40 mouse cellular contexts compared by ENCODE assay signal in genomic region chr3:97689289-97689688, GRCm38 (mm10). TPM values are rescaled to one million over a fixed set of nuclear protein-coding genes. Genes with fewer than 3 reads are reported as not detected.
"Had no signal": no experiment of that assay in that cellular context is flagged by ENCODE, and none has a peak within 500 bp of the region (broad histone marks: within the 10 kb centered on the region; RNA-seq: fewer than 3 reads in every experiment).

No protein-coding gene starts in this region.

- DNase-seq: cerebellum, adult 9-10 months; cerebellum, adult 9-11 months; cerebellum, postnatal 10 days; cerebellum, postnatal 14 days; cerebellum, postnatal 25 days; cerebellum, postnatal 36 days; embryo, embryonic 11 days; forebrain, postnatal 0 days; gastrocnemius, adult 2 months; gastrocnemius, postnatal 10 days; gastrocnemius, postnatal 14 days; gastrocnemius, postnatal 25 days; gastrocnemius, postnatal 36 days; heart, adult 11 months; heart, adult 18-20 months; heart, adult 2 months had no signal

- H3K4me2 ChIP-seq: embryonic facial prominence, embryonic 12.5 days; embryonic facial prominence, embryonic 13.5 days; embryonic facial prominence, embryonic 15.5 days; forebrain, embryonic 12.5 days; forebrain, embryonic 13.5 days; forebrain, embryonic 15.5 days had no signal

- ATAC-seq: forebrain, embryonic 13.5 days; forebrain, embryonic 14.5 days; forebrain, embryonic 15.5 days; forebrain, embryonic 16.5 days; forebrain, postnatal 0 days had no signal

- H3K27ac ChIP-seq: embryonic facial prominence, embryonic 10.5 days; embryonic facial prominence, embryonic 12.5 days; embryonic facial prominence, embryonic 13.5 days; embryonic facial prominence, embryonic 15.5 days; forebrain, embryonic 10.5 days; forebrain, embryonic 12.5 days; forebrain, embryonic 13.5 days; forebrain, embryonic 15.5 days; gastrocnemius, adult 2 months; heart, adult 2 months; heart, embryonic 10.5 days had no signal

- H3K4me1 ChIP-seq: embryonic facial prominence, embryonic 15.5 days; forebrain, embryonic 15.5 days had no signal

- H3K4me3 ChIP-seq: embryonic facial prominence, embryonic 10.5 days; embryonic facial prominence, embryonic 12.5 days; embryonic facial prominence, embryonic 13.5 days; embryonic facial prominence, embryonic 15.5 days; erythroblast, embryonic 14.5 days; forebrain, embryonic 10.5 days; forebrain, embryonic 12.5 days; forebrain, embryonic 13.5 days; forebrain, embryonic 15.5 days; gastrocnemius, adult 2 months; heart, adult 2 months; heart, embryonic 10.5 days had no signal

- H3K9ac ChIP-seq: embryonic facial prominence, embryonic 12.5 days; embryonic facial prominence, embryonic 13.5 days; embryonic facial prominence, embryonic 15.5 days; forebrain, embryonic 12.5 days; forebrain, embryonic 13.5 days; forebrain, embryonic 15.5 days; forebrain, postnatal 0 days had no signal

- H3K36me3 ChIP-seq: embryonic facial prominence, embryonic 10.5 days; embryonic facial prominence, embryonic 12.5 days; embryonic facial prominence, embryonic 13.5 days; embryonic facial prominence, embryonic 15.5 days; forebrain, embryonic 10.5 days; forebrain, embryonic 12.5 days had no signal

- H3K9me3 ChIP-seq: embryonic facial prominence, embryonic 10.5 days; embryonic facial prominence, embryonic 12.5 days; embryonic facial prominence, embryonic 13.5 days; embryonic facial prominence, embryonic 15.5 days; forebrain, embryonic 10.5 days; forebrain, embryonic 12.5 days; forebrain, embryonic 13.5 days; forebrain, embryonic 15.5 days; heart, embryonic 10.5 days had no signal

- H3K27me3 ChIP-seq: embryonic facial prominence, embryonic 12.5 days; embryonic facial prominence, embryonic 13.5 days; embryonic facial prominence, embryonic 15.5 days; forebrain, embryonic 15.5 days had no signal

RNA-seq across cellular contexts. Expression of gene Gm17651, which starts 14.8 kb away (rescaled TPM):
- total RNA-seq: common myeloid progenitor, adult 5-6 weeks; forebrain, postnatal 0 days; gastrocnemius, adult 18-20 months; gastrocnemius, adult 2 months; gastrocnemius, adult 8-10 months; gastrocnemius, postnatal 10 days; gastrocnemius, postnatal 14 days; gastrocnemius, postnatal 25 days; gastrocnemius, postnatal 36 days; gastrocnemius, postnatal 4 days; granulocyte monocyte progenitor cell, adult 5-6 weeks; heart, adult 18-20 months; heart, adult 2 months; heart, adult 8-10 months had no signal
- polyA plus RNA-seq: cortical plate, adult 2 months; embryonic facial prominence, embryonic 10.5 days; embryonic facial prominence, embryonic 11.5 days; embryonic facial prominence, embryonic 12.5 days; embryonic facial prominence, embryonic 13.5 days; embryonic facial prominence, embryonic 14.5 days; embryonic facial prominence, embryonic 15.5 days; erythroblast, embryonic 14.5 days; forebrain, embryonic 10.5 days; forebrain, embryonic 11.5 days; forebrain, embryonic 12.5 days; forebrain, embryonic 13.5 days; forebrain, embryonic 14.5 days; forebrain, embryonic 15.5 days; forebrain, embryonic 16.5 days; forebrain, postnatal 0 days; frontal cortex, adult 2 months; gonadal fat pad, adult 2 months; heart, adult 2 months; heart, embryonic 10.5 days had no signal
